Mouse (Mus musculus) A20 (cell line): ENCODE measurements at regions not wholly inside any gene's neighbourhood (a gene's known extent, or its start where the extent isn't known, plus 50 kb on each side); places are given as distances from the start of the nearest gene placed in this dataset.

Experiments used
- DNase-seq: peaks from one replicate; pipeline ENCODE4 v3.0.0-alpha.2; 2011; ENCODE audit warnings: low read depth, low spot score

- DNase-seq: no peak
Observed at GRCm38 (mm10) chr12:26653781-26654180, 184.8 kb downstream of the Cmpk2 start.

GRCm38 (mm10) chr12:26646141-26646540, 177.1 kb downstream of the Cmpk2 start:
- DNase-seq: no peak

DNA sequence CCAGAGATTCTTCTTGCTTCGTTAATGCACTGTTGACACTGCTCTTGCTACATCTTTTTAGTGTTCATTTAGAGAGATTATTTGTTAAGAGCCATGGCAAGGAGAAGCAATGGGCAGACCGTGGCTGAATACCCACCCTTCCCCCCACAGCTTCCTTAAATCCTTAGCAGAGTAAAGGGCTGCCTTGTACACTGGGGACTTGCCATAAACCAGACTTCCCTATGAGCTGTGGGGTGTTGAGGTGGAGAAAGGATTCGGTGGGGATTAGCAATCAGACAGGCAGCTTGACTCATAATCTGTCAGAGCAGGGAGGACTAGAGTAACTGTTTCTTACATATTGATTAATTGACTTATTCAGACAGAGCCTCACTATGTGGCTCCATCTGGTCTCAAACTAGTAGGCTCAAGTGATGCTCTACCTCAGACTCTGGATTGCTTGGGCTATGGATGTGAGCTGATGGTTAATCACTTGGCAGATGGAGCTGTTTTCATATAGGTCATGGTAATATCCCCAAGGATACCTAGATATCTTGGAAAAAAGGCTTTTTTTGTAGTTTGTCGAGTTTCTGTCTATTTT, 166.7 kb downstream of the Cmpk2 start:
- DNase-seq: no peak

GRCm38 (mm10) chr12:26635253-26635652, 166.2 kb downstream of the Cmpk2 start:
- no peak for DNase-seq

GRCm38 (mm10) chr12:26631795-26632122, 162.8 kb downstream of the Cmpk2 start:
- DNase-seq: no peak

DNA sequence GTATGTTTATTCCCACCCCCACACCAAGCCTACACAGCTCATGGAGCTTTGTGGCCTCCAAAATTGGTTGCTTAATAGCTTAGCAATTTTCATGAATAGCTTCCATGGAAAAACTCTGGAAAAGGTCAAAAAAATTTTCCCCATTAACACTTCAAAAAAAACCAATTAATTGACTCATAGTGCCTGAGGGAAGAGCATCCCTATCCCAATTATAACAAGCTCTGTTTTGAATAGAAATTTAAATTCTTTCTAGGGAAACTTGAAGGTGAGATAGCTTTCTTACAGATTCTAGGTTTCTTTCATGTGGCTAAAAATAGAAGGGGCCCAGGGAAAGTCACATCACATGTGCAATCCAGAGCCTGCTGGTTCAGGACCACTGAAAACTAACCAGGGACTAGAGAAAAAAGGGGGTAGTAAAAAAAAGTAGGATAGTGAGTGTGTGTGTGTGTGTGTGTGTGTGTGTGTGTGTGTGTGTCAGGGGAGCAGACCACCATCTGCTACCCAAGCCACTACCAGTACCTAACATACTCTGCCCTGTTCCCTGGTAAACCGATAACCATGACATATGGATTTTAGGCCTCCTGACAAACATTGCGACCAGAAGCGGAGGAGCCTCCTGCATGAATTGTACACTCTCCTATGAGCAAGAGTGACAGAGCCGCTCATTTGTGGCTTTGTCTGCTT, 162.2 kb downstream of the Cmpk2 start:
- DNase-seq: no peak

- DNase-seq: no peak
Observed at GRCm38 (mm10) chr12:26621135-26621932, 152.3 kb downstream of the Cmpk2 start.

GRCm38 (mm10) chr12:26620501-26621134, 151.6 kb downstream of the Cmpk2 start:
- no peak for DNase-seq

DNA sequence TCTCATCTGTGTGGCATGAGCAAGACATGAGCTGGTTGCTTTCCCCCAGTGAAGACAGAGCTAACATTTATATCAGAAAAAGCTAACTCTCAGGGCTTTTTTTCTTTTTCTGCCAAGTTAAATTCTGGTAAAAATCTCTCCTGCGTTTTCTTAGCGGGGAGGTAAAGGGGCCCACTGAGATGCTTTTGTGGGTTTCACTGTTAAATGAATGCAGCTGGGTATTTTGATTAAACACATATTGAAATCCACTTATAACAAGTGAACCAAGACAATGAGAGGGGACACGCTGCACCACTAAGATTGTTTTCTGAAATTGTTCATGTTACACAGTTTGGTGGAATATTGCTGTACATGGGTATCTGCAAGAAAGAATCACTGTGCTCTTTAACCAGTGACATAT, 149.0 kb downstream of the Cmpk2 start:
- DNase-seq: no peak

GRCm38 (mm10) chr12:26613086-26613705, 144.2 kb downstream of the Cmpk2 start:
- DNase-seq: no peak

DNA sequence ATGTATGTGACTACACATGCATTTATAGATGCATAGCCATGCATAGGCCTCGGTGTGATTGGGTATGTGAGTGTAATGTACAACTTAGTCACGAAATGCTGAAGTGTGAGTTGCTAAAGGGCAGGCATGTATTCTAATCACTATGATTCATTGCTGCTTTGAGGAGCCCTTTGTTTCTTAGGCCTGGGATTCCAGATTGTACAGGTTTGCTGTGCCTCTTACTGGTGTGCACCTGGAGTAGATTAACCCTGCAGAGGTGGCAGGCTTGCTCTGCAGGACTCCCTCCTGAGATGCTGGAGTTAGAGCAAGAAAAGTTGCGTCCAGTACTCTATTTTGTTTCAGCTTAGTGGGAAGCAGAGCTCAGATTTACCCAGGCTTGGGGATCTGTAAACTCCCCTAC, 141.1 kb downstream of the Cmpk2 start:
- no peak for DNase-seq

DNA sequence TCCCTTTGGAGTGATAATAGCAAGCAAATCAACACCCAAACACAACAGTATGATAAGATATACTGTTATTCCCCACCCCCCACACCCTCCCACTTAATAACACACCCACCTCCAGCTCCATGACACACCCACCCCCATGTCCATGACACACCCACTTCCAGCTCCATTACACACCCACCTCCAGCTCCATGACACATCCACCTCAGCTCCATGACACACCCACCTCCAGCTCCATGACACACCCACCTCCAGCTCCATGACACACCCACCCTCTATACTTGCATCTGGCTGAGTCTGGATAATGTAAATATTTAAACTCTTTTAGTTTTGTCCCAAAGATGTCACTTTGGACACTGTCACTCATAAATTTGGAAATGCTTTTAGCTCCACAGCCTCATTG, 129.5 kb downstream of the Cmpk2 start:
- DNase-seq: no peak

DNA sequence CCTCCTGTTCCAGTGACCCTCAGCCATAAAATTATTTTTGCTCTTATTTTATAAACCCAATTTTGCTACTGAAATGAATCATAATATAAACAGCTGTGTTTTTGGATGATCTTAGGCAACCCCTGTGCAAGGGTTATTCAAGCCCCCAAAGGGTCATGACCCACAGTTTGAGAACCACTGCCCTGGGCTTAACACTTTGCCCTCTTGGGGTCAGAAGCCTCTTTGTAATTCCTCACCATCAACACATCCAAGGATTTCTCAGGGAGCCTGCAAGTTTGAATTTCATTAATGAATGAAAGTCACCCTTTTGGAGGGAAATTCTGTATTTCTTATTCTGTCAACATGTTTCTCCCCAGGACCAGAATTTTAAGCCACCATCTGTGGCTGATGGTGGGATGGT, 123.1 kb downstream of the Cmpk2 start:
- no peak for DNase-seq

DNA sequence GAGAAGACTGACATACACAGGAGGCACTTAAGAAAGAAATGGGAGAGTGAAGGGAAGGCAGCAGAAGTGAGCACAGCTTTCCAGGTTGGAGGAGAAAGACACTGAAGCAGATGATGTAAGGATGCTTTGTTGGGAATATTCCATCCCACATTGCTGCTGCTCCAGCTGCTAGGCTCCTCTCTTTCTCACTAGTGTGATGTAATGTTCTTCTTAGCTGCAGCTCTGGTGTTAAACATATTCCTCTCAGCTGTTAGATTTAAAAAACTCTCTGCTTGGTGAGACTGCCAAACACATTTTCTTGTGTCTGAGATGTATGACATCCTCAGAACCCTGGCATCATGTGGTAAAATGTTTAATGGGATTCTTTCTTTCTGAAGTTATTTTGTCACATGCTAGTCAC, 120.1 kb downstream of the Cmpk2 start:
- no peak for DNase-seq

GRCm38 (mm10) chr12:26577438-26577837, 108.4 kb downstream of the Cmpk2 start:
- no peak for DNase-seq

DNA sequence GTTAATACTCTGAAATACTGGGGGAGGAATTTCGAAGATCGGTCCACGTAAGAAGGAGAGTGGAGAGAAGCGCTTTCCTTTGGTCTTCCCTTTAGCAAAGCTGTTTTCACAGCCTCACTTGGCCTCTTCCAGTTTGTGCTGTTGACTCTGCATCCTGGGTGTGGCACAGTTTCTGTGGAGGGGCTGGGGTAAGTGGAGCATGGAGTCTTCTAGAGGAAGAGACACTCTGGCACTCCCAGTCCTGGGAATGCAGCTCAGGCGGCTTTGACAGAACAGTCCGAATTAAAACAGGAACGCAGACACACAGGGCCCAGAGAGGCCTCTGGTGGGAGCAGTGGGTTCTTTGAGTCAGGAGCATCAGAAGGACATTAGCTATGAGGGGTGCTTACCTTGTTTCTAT, 102.6 kb downstream of the Cmpk2 start:
- DNase-seq: no peak

- no peak for DNase-seq
Observed at GRCm38 (mm10) chr12:26567435-26567834, 98.4 kb downstream of the Cmpk2 start.

GRCm38 (mm10) chr12:26562858-26563257, 93.9 kb downstream of the Cmpk2 start:
- DNase-seq: no peak

- DNase-seq: no peak
Observed at GRCm38 (mm10) chr12:26559560-26559959, 90.6 kb downstream of the Cmpk2 start.

- no peak for DNase-seq
Observed at GRCm38 (mm10) chr12:26557411-26557810, 88.4 kb downstream of the Cmpk2 start.

- no peak for DNase-seq
Observed at GRCm38 (mm10) chr12:26551168-26551926, 82.3 kb downstream of the Cmpk2 start.
